Mouse (Mus musculus): ENCODE measurements around the gene Zfp873.
"Not testable (repeated sequence)": the region's sequence is repeated elsewhere in the genome, so short reads cannot be mapped to it uniquely, and the experiment has no call there.

Gene Zfp873

GRCm38 (mm10) chr10:82047597-82048459, at the start of gene Zfp873:
TSS of gene Zfp873 (plus strand) at chr10:82048123.
- peak; percentile 87 for DNase-seq

DNA sequence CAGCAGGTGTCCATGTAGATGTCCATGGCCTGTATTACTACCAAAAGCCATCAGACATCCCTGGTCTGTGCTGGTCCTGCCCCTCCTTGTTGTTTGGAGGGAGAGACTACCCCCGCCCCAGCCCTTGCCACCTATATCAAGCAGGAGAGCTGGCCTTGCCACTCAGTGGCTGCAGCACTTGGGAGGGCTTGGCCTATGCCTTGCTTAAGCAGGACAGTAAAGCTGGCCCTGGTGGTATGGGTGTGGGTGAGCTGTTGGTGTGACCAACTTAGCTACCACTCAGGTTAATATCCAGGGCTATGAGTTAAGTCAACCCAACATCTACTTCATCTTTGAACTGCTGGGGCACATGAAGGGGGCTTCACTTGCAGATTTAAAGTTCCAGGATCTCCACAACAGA, 44.7 kb upstream of the Zfp873 start:
- DNase-seq, result not testable (repeated sequence)

DNA sequence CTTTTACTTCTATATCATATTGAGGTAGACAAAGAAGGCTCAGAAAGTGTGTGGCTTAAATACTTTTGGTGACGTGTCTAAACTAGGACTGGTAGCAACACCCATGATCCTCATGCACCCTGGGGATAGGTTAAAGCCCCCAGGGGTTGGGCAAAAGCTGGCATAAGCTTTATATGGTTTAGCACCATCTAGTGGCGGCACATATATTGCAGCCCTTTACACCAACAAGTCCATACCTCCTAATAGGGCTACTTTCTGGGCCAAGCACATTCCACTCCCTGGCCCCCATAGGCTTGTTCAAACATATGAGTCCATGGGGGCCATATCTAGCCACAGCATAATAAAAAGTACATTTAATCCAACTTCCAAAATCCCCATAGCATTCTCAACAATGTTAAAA, 43.1 kb upstream of the Zfp873 start:
- DNase-seq, result peak; percentile 45

DNA sequence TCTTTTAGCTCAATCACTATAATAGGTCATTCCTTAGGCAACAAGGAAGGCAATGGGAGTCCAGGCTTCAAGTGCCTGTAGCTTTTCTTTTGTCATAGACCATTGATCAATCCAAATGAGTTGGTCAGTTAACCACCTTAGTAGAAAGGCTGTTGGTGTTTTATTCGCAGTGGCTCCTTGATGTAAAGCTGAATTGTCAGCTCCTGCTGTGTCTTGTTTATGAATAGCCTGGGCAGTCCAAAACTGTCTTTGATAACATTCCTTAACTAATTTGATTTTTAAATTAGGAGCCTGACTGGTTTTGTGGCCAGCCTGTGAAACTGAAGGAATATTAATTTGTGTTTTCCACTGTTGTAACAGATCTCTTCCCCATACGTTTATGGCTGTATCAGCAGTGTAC, 5.7 kb upstream of the Zfp873 start:
- no peak for DNase-seq

DNA sequence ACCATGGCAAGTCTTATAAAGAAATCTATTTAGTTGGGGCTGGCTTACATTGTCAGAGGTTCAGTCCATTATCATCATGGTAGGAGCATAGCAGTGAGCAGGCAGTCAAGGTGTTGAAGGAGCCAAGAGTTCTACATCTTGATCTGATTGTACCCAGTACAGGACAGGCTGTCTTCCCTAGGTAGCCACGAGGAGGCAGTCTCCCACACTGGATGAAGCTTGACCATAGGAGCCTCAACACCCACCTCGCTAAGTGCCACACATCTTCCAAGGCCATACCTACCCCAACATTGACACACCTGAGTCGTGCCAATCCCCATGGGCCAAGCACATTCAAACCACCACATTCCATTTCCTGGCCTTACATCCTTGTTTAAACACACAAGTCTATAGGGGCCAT, 1.3 kb upstream of the Zfp873 start:
- no peak for DNase-seq

GRCm38 (mm10) chr10:82048460-82048804, 509 bp downstream of the Zfp873 start:
- not testable (repeated sequence) for DNase-seq

DNA sequence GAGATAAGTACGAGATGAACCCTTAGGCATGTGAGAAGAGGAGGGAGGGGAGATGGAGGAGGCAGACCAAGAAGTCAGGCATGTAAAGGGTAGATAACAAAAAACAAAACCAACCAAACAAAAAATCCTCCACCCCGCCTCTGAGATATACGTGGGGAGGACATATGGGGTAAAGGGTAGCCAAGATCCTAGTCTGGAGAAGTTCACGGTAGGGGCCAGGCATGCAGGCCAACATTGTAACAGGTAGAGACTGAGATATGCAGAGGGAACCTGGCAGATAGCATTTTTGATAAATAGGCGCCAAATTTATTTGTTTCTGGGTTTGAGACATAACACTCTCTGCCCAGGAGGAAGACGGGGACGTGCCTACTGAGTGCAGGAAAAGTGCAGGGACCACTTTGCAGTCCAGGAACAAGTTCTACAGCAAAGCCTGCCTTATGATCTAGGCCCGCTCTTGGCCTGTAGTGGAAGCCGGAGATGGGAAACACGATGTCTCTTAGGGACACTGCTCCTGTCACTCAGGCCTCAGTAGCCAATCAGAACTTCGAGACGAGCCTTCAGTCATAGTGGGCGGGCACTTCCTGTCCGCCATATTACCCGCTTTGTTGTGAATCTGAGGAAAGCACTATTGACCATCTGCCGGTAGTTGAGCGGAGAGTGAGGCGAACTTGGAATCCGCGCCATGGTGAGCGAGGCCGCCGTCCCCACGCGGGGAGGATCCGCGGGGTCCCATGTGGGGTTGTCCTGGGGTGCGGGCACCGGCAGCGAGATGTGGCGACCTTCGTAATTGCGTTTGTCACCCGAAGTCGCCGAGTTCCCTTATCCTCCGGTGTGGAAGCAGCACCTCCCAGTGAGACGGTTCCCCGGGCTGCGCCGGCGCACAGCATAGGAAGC, 35.1 kb downstream of the Zfp873 start, which contains the start of gene BC024063:
Gene BC024063, plus strand, starts transcription at position 626 of the 894 bp plus-strand sequence.
- DNase-seq, result peak; percentile 60

- not testable (repeated sequence) for DNase-seq
Measured at GRCm38 (mm10) chr10:82083622-82083971, 35.7 kb downstream of the Zfp873 start.
